Comparison of ENCODE assay signal across 26 mouse cellular contexts in genomic region chr11:86637697-86638096, GRCm38 (mm10).
"Had no signal": no experiment of that assay in that cellular context is flagged by ENCODE, and none has a peak within 500 bp of the region (broad histone marks: within the 10 kb centered on the region; RNA-seq: fewer than 3 reads in every experiment).

No protein-coding gene starts in this region.

- H3K27ac ChIP-seq: heart, adult 2 months; heart, embryonic 13.5 days; heart, embryonic 15.5 days; hindbrain, embryonic 13.5 days; hindbrain, embryonic 15.5 days; hindbrain, postnatal 0 days; kidney, embryonic 15.5 days; kidney, postnatal 0 days; limb, embryonic 13.5 days; limb, embryonic 15.5 days; liver, embryonic 13.5 days; liver, embryonic 15.5 days had no signal

- H3K4me1 ChIP-seq: heart, embryonic 13.5 days; heart, embryonic 15.5 days; hindbrain, embryonic 13.5 days; hindbrain, embryonic 15.5 days; kidney, embryonic 15.5 days; limb, embryonic 13.5 days; limb, embryonic 15.5 days; liver, embryonic 13.5 days had no signal

- H3K4me3 ChIP-seq: heart, adult 2 months; heart, embryonic 13.5 days; heart, embryonic 15.5 days; hindbrain, embryonic 13.5 days; hindbrain, embryonic 15.5 days; kidney, embryonic 15.5 days; limb, embryonic 13.5 days; limb, embryonic 15.5 days; liver, embryonic 13.5 days; liver, embryonic 15.5 days had no signal

- H3K9ac ChIP-seq: heart, embryonic 13.5 days; heart, embryonic 15.5 days; hindbrain, embryonic 13.5 days; hindbrain, embryonic 15.5 days; kidney, embryonic 15.5 days; limb, embryonic 13.5 days; limb, embryonic 15.5 days; liver, embryonic 13.5 days; liver, embryonic 15.5 days had no signal

- DNase-seq: gastrocnemius, postnatal 14 days; gastrocnemius, postnatal 36 days; heart, adult 2 months; heart, postnatal 14 days; heart, postnatal 36 days; kidney, adult 11 months; kidney, adult 2 months; kidney, adult 9 months; kidney, postnatal 14 days; kidney, postnatal 36 days; layer of hippocampus, adult 9-11 months; layer of hippocampus, postnatal 36 days; left cerebral cortex, postnatal 4 days; liver, embryonic 13.5 days had no signal

- H3K9me3 ChIP-seq: heart, embryonic 13.5 days; heart, embryonic 15.5 days; hindbrain, embryonic 13.5 days; hindbrain, embryonic 15.5 days; kidney, embryonic 15.5 days; limb, embryonic 13.5 days; limb, embryonic 15.5 days; liver, embryonic 13.5 days; liver, embryonic 15.5 days had no signal

- H3K4me2 ChIP-seq: heart, embryonic 11.5 days; heart, embryonic 13.5 days; heart, embryonic 15.5 days; hindbrain, embryonic 13.5 days; hindbrain, embryonic 15.5 days; kidney, embryonic 15.5 days; limb, embryonic 13.5 days; limb, embryonic 15.5 days; liver, embryonic 13.5 days; liver, embryonic 15.5 days had no signal

- H3K27me3 ChIP-seq: heart, embryonic 13.5 days; heart, embryonic 15.5 days; hindbrain, embryonic 13.5 days; hindbrain, embryonic 15.5 days; kidney, embryonic 15.5 days; limb, embryonic 13.5 days; limb, embryonic 15.5 days; liver, embryonic 13.5 days; liver, embryonic 15.5 days had no signal

- ATAC-seq: hindbrain, postnatal 0 days; intestine, embryonic 16.5 days had no signal
